Mouse (Mus musculus) adipose tissue, adult 10 weeks (tissue): ENCODE measurements around the gene Fcnb. TPM values are rescaled to one million over a fixed set of nuclear protein-coding genes. Genes with fewer than 3 reads are reported as not detected.

Experiments
- polyA plus RNA-seq: library from polyadenylated mRNA; stranded (reverse); fragments of 350-450 nt; fragmentation: Illumina TruSeq; extraction: RNeasy Lipid Tissue Mini Kit (QIAGEN cat#74804); gene quantifications from one replicate; pipeline ENCODE4 v1.2.3, GENCODE M21; 2014; ENCODE audit warnings: low read depth, low replicate concordance

The Fcnb gene
- not detected for polyA plus RNA-seq

GRCm38 (mm10) chr2:28084768-28085167, at the start of gene Fcnb:
Gene Fcnb, minus strand, starts transcription at chr2:28084885.

Other genes with a start within 250 kb of the Fcnb start
- 34.9 TPM for gene Col5a1, start 198.5 kb downstream of the Fcnb start, polyA plus RNA-seq
- gene Olfm1, start 108.1 kb upstream of the Fcnb start, polyA plus RNA-seq: 23.6 TPM